Mouse (Mus musculus) erythroblast, embryonic 14.5 days (primary cell): ENCODE data around the gene Clec2g.
"Not testable (repeated sequence)": the region's sequence is repeated elsewhere in the genome, so short reads cannot be mapped to it uniquely, and the experiment has no call there.

ENCODE experiments used
- GATA1 ChIP-seq: IDR thresholded peaks from 2 replicates; pipeline ENCODE4 v1.6.1; 2012; ENCODE audit warnings: low read length, inconsistent platforms, mixed read lengths
- TAL1 ChIP-seq: IDR thresholded peaks from 3 replicates; pipeline ENCODE4 v1.6.1; 2012; ENCODE audit warnings: low read length, inconsistent platforms, mixed read lengths

- not testable (repeated sequence) for TF ChIP-seq GATA1, TAL1
Observed at GRCm38 (mm10) chr6:129012012-129012411, 77.8 kb downstream of the Clec2g start.
